Mouse (Mus musculus) naive thymus-derived CD4-positive, alpha-beta T cell, adult 2 months (primary cell): ENCODE measurements around the gene Sp1.

Source experiments
- DNase-seq: peaks from one replicate; pipeline ENCODE4 v3.0.0-alpha.2; 2011; ENCODE audit warnings: low read depth

Gene Sp1

GRCm38 (mm10) chr15:102474520-102474919, 68.6 kb downstream of the Sp1 start:
- no peak for DNase-seq

- no peak for DNase-seq
Observed at GRCm38 (mm10) chr15:102483136-102483535, 77.2 kb downstream of the Sp1 start.

- no peak for DNase-seq
Observed at GRCm38 (mm10) chr15:102485853-102486252, 79.9 kb downstream of the Sp1 start.
